Mouse (Mus musculus) liver, embryonic 18 days (tissue): ENCODE measurements around the gene A730061H03Rik. TPM values are rescaled to one million over a fixed set of nuclear protein-coding genes. Genes with fewer than 3 reads are reported as not detected.

Source experiments
- polyA plus RNA-seq: library from polyadenylated mRNA; depleted of rRNA; stranded (reverse); fragments of >200 nt; gene quantifications from 2 replicates; pipeline ENCODE4 v1.2.3, GENCODE M21; 2012; rRNA removed

The A730061H03Rik gene
- polyA plus RNA-seq, result 0.93 and 1.3 TPM in 2 replicates

GRCm38 (mm10) chr14:55560202-55561073 is at the start of gene A730061H03Rik:
Gene A730061H03Rik (minus strand): TSS chr14:55560406.

GRCm38 (mm10) chr14:55603271-55603632 is 43.0 kb upstream of the A730061H03Rik start, which contains the start of gene Irf9:
Gene Irf9 (plus strand): TSS chr14:55603571.

GRCm38 (mm10) chr14:55591331-55591891 is 31.2 kb upstream of the A730061H03Rik start, which contains the start of gene Rnf31:
Gene Rnf31 (plus strand): TSS chr14:55591708.

GRCm38 (mm10) chr14:55590748-55591330 is 30.6 kb upstream of the A730061H03Rik start, which contains the start of gene Psme2:
Gene Psme2 (minus strand): TSS chr14:55591113.

GRCm38 (mm10) chr14:55584702-55585565 is 24.7 kb upstream of the A730061H03Rik start, which contains the start of gene Emc9:
Gene Emc9 (minus strand): TSS chr14:55585302.

GRCm38 (mm10) chr14:55577871-55578667 is 17.9 kb upstream of the A730061H03Rik start, which contains the start of gene Psme1:
Gene Psme1 (plus strand): TSS chr14:55578123.

GRCm38 (mm10) chr14:55575302-55575701 is 15.1 kb upstream of the A730061H03Rik start, which contains the start of gene Fitm1:
Gene Fitm1 (plus strand): TSS chr14:55575617.

GRCm38 (mm10) chr14:55559799-55560201 is 406 bp downstream of the A730061H03Rik start, which contains the start of gene Dcaf11:
Gene Dcaf11 (plus strand): TSS chr14:55560006.

GRCm38 (mm10) chr14:55540067-55540786 is 20.0 kb downstream of the A730061H03Rik start, which contains the start of gene Pck2:
Gene Pck2 (plus strand): TSS chr14:55540266.

GRCm38 (mm10) chr14:55524785-55525184 is 35.4 kb downstream of the A730061H03Rik start, which contains the start of gene Nrl:
Gene Nrl (minus strand): TSS chr14:55524981.

GRCm38 (mm10) chr14:55510125-55510731 is 50.0 kb downstream of the A730061H03Rik start, which contains the start of gene Cpne6:
Gene Cpne6 (plus strand): TSS chr14:55510445.

Other genes starting within 250 kb of the A730061H03Rik start
- 85.7 and 88.1 TPM in 2 replicates for gene Dhrs4, start 81.6 kb downstream of the A730061H03Rik start, polyA plus RNA-seq
- gene Carmil3, start 69.8 kb downstream of the A730061H03Rik start, polyA plus RNA-seq, result 0.83 and 1.2 TPM in 2 replicates
- gene Cpne6, start 50.0 kb downstream of the A730061H03Rik start, polyA plus RNA-seq, result under 0.01 and 0.03 TPM in 2 replicates
- 0.02 TPM in 1 of 2 replicates, not detected in the other for gene Nrl, start 35.4 kb downstream of the A730061H03Rik start, polyA plus RNA-seq
- 21.6 and 22.6 TPM in 2 replicates for gene Pck2, start 20.1 kb downstream of the A730061H03Rik start, polyA plus RNA-seq
- 45.8 and 49.5 TPM in 2 replicates for gene Dcaf11, start 400 bp downstream of the A730061H03Rik start, polyA plus RNA-seq
- 0.30 and 1.00 TPM in 2 replicates for gene Fitm1, start 15.2 kb upstream of the A730061H03Rik start, polyA plus RNA-seq
- gene Psme1, start 17.7 kb upstream of the A730061H03Rik start, polyA plus RNA-seq, result 89.0 and 93.6 TPM in 2 replicates
- gene Emc9, start 24.9 kb upstream of the A730061H03Rik start, polyA plus RNA-seq, result 14.9 and 16.0 TPM in 2 replicates
- gene Psme2, start 30.7 kb upstream of the A730061H03Rik start, polyA plus RNA-seq, result 87.0 and 89.9 TPM in 2 replicates
- 7.7 and 9.1 TPM in 2 replicates for gene Rnf31, start 31.3 kb upstream of the A730061H03Rik start, polyA plus RNA-seq
- 38.3 and 44.8 TPM in 2 replicates for gene Irf9, start 43.2 kb upstream of the A730061H03Rik start, polyA plus RNA-seq
- 2.3 and 4.0 TPM in 2 replicates for gene Rec8, start 57.6 kb upstream of the A730061H03Rik start, polyA plus RNA-seq
- gene Ipo4, start 75.6 kb upstream of the A730061H03Rik start, polyA plus RNA-seq, result 21.5 and 30.6 TPM in 2 replicates
- 1.5 TPM in 2 replicates for gene Gm49378, start 77.5 kb upstream of the A730061H03Rik start, polyA plus RNA-seq
- gene Tm9sf1, start 83.4 kb upstream of the A730061H03Rik start, polyA plus RNA-seq, result 27.6 and 31.3 TPM in 2 replicates
- gene Tssk4, start 89.8 kb upstream of the A730061H03Rik start, polyA plus RNA-seq, result 0.37 and 0.43 TPM in 2 replicates
- 12.1 and 12.3 TPM in 2 replicates for gene Mdp1, start 100.1 kb upstream of the A730061H03Rik start, polyA plus RNA-seq
- gene Gmpr2, start 111.5 kb upstream of the A730061H03Rik start, polyA plus RNA-seq, result 13.9 and 15.5 TPM in 2 replicates
- gene Nedd8, start 111.7 kb upstream of the A730061H03Rik start, polyA plus RNA-seq, result 132 and 150 TPM in 2 replicates
- 10.4 and 12.1 TPM in 2 replicates for gene Tinf2, start 121.4 kb upstream of the A730061H03Rik start, polyA plus RNA-seq
- 9.0 and 11.1 TPM in 2 replicates for gene Tgm1, start 153.5 kb upstream of the A730061H03Rik start, polyA plus RNA-seq
- gene Rabggta, start 161.9 kb upstream of the A730061H03Rik start, polyA plus RNA-seq, result 22.7 and 23.3 TPM in 2 replicates
- 48.3 and 54.5 TPM in 2 replicates for gene Dhrs1, start 185.3 kb upstream of the A730061H03Rik start, polyA plus RNA-seq
- gene Nop9, start 185.3 kb upstream of the A730061H03Rik start, polyA plus RNA-seq, result 10.4 and 10.6 TPM in 2 replicates
- gene Cideb, start 198.1 kb upstream of the A730061H03Rik start, polyA plus RNA-seq, result 155 and 165 TPM in 2 replicates
- 0.85 and 1.1 TPM in 2 replicates for gene Ltb4r2, start 201.0 kb upstream of the A730061H03Rik start, polyA plus RNA-seq
- gene Ltb4r1, start 205.6 kb upstream of the A730061H03Rik start, polyA plus RNA-seq, result 10.9 and 15.1 TPM in 2 replicates
- 1.8 and 2.3 TPM in 2 replicates for gene Adcy4, start 223.7 kb upstream of the A730061H03Rik start, polyA plus RNA-seq
- 8.7 and 9.9 TPM in 2 replicates for gene Ripk3, start 228.5 kb upstream of the A730061H03Rik start, polyA plus RNA-seq